Mouse (Mus musculus): ENCODE results near the gene Chrd.
A peak's percentile ranks its signal among the peaks of the same experiment; 100 is the strongest.

The Chrd gene

GRCm38 (mm10) chr16:20733731-20734730, 1.1 kb downstream of the Chrd start, which contains the start of gene Thpo:
TSS of gene Thpo (minus strand) at chr16:20734511.
- peak; percentile 44 for DNase-seq (ENCODE audit: extremely low spot score, low spot score)

GRCm38 (mm10) chr16:20735651-20736050, 2.7 kb downstream of the Chrd start:
- no peak for DNase-seq (ENCODE audit: extremely low spot score, low spot score)

GRCm38 (mm10) chr16:20736168-20736567, 3.2 kb downstream of the Chrd start:
- no peak for DNase-seq (ENCODE audit: extremely low spot score, low spot score)

- DNase-seq (ENCODE audit: extremely low spot score, low spot score) = no peak
Observed at GRCm38 (mm10) chr16:20736823-20737222, 3.9 kb downstream of the Chrd start.

- no peak for DNase-seq (ENCODE audit: extremely low spot score, low spot score)
Observed at GRCm38 (mm10) chr16:20739845-20740244, 6.9 kb downstream of the Chrd start.

GRCm38 (mm10) chr16:20746641-20747040, 13.7 kb downstream of the Chrd start:
- no peak for DNase-seq (ENCODE audit: extremely low spot score, low spot score)

GRCm38 (mm10) chr16:20750518-20750917, 17.6 kb downstream of the Chrd start:
- no peak for DNase-seq (ENCODE audit: extremely low spot score, low spot score)

GRCm38 (mm10) chr16:20756052-20756451, 23.1 kb downstream of the Chrd start:
- no peak for DNase-seq (ENCODE audit: extremely low spot score, low spot score)

GRCm38 (mm10) chr16:20757385-20757784, 24.5 kb downstream of the Chrd start:
- no peak for DNase-seq (ENCODE audit: extremely low spot score, low spot score)

- DNase-seq (ENCODE audit: extremely low spot score, low spot score) = peak; percentile 58
Observed at GRCm38 (mm10) chr16:20761681-20762080, 28.8 kb downstream of the Chrd start.

GRCm38 (mm10) chr16:20765244-20765643, 32.3 kb downstream of the Chrd start:
- DNase-seq (ENCODE audit: extremely low spot score, low spot score) = peak; percentile 54

- DNase-seq (ENCODE audit: extremely low spot score, low spot score) = no peak
Observed at GRCm38 (mm10) chr16:20775021-20775420, 42.1 kb downstream of the Chrd start.

GRCm38 (mm10) chr16:20779846-20780245, 46.9 kb downstream of the Chrd start:
- DNase-seq (ENCODE audit: extremely low spot score, low spot score) = no peak

GRCm38 (mm10) chr16:20781101-20781630, 48.2 kb downstream of the Chrd start:
- no peak for DNase-seq (ENCODE audit: extremely low spot score, low spot score)

GRCm38 (mm10) chr16:20783891-20784290, 51.0 kb downstream of the Chrd start:
- DNase-seq (ENCODE audit: extremely low spot score, low spot score) = no peak

GRCm38 (mm10) chr16:20784754-20785153, 51.8 kb downstream of the Chrd start:
- DNase-seq (ENCODE audit: extremely low spot score, low spot score) = no peak

- DNase-seq (ENCODE audit: extremely low spot score, low spot score) = no peak
Observed at GRCm38 (mm10) chr16:20786556-20786955, 53.6 kb downstream of the Chrd start.

GRCm38 (mm10) chr16:20791803-20792202, 58.9 kb downstream of the Chrd start:
- DNase-seq (ENCODE audit: extremely low spot score, low spot score) = no peak

Measured in neural tube, embryonic 10.5 days (tissue).